Mouse (Mus musculus) cerebellum, adult 9-10 months (tissue): ENCODE data around the gene Apeh.
A peak's percentile ranks its signal among the peaks of the same experiment; 100 is the strongest.

Experiments used
- DNase-seq: peaks from one replicate; pipeline ENCODE4 v3.0.0; 2022

Apeh gene

GRCm38 (mm10) chr9:108049561-108050251, 44.7 kb downstream of the Apeh start:
- peak; percentile 57 for DNase-seq

- peak; percentile 94 for DNase-seq
Observed at GRCm38 (mm10) chr9:108049016-108049455, 45.4 kb downstream of the Apeh start, which contains the start of gene Gmppb. Gene Gmppb, plus strand, starts transcription at chr9:108049242.

GRCm38 (mm10) chr9:108048566-108048955, 45.8 kb downstream of the Apeh start:
- peak; percentile 65 for DNase-seq

GRCm38 (mm10) chr9:108047601-108048565, 46.5 kb downstream of the Apeh start:
- peak; percentile 39 for DNase-seq

- DNase-seq = no peak
Observed at GRCm38 (mm10) chr9:108046582-108046981, 47.8 kb downstream of the Apeh start.

- no peak for DNase-seq
Observed at GRCm38 (mm10) chr9:108044751-108045492, 49.5 kb downstream of the Apeh start.
